Mouse (Mus musculus) erythroblast, embryonic 14.5 days (primary cell): ENCODE measurements around the gene Thra.

Source experiments
- GATA1 ChIP-seq: IDR thresholded peaks from 2 replicates; pipeline ENCODE4 v1.6.1; 2012; ENCODE audit warnings: low read length, inconsistent platforms, mixed read lengths
- TAL1 ChIP-seq: IDR thresholded peaks from 3 replicates; pipeline ENCODE4 v1.6.1; 2012; ENCODE audit warnings: low read length, inconsistent platforms, mixed read lengths

- no peak for TF ChIP-seq GATA1
- no peak for TF ChIP-seq TAL1
These were observed 46.8 kb downstream of the Thra start for GRCm38 (mm10) chr11:98787229-98787628.
